Mouse (Mus musculus) embryonic fibroblast, embryonic 13.5 days (primary cell): ENCODE results near the gene Pigl. TPM values are rescaled to one million over a fixed set of nuclear protein-coding genes. Genes with fewer than 3 reads are reported as not detected.
A peak's percentile ranks its signal among the peaks of the same experiment; 100 is the strongest.

Experiments
- H3K27ac ChIP-seq: 2 replicates; pipeline ENCODE4 v1.5.1; 2012; ENCODE audit warnings: low read length, control low read depth, inconsistent platforms; ENCODE audit not compliant: insufficient read depth
- H3K4me1 ChIP-seq: 2 replicates; pipeline ENCODE4 v1.6.1; 2011; ENCODE audit warnings: low read length; ENCODE audit not compliant: control insufficient read depth, insufficient read depth
- H3K4me3 ChIP-seq: 2 replicates; pipeline ENCODE4 v1.5.1; 2011; ENCODE audit warnings: mild to moderate bottlenecking, control low read depth, low read length; ENCODE audit not compliant: insufficient read depth
- CTCF ChIP-seq: IDR thresholded peaks from 2 replicates; pipeline ENCODE4 v1.5.1; 2011; ENCODE audit warnings: mild to moderate bottlenecking, control low read depth, low read length, moderate library complexity, borderline replicate concordance; ENCODE audit not compliant: insufficient read depth
- POLR2A ChIP-seq: IDR thresholded peaks from 2 replicates; pipeline ENCODE4 v1.6.1; 2011; ENCODE audit warnings: low read depth, mild to moderate bottlenecking, control low read depth, low read length, moderate library complexity
- polyA plus RNA-seq: library from polyadenylated mRNA; stranded (reverse); fragments of >200 nt; gene quantifications from 2 replicates; pipeline ENCODE4 v1.2.4, GENCODE M21; 2011; ENCODE audit warnings: low read depth; ENCODE audit not compliant: missing spikeins, insufficient read length

Gene Pigl
- polyA plus RNA-seq = 4.5 and 6.7 TPM in 2 replicates

DNA sequence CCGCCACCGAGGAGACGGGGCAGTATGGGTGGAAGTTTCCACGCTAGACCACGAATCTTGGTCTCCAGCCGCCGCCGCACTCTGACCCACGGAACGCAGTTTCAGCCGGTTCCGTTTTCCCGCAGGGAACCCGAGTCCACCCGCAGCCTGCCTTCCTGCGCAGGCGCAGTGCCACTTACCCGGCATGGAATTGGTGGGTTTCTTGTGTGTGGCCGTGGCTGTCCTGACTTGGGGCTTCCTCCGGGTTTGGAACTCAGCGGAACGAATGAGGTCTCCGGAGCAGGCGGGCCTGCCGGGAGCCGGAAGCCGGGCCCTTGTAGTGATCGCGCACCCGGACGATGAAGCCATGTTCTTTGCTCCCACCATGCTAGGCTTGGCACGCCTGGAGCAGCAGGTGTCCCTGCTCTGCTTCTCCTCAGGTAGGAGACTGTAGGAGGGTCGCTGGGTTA lies at the start of gene Pigl, which contains the start of gene Ncor1:
Gene Pigl, plus strand, starts transcription at position 185 of the 449 bp plus-strand sequence.
Gene Ncor1, minus strand, starts transcription at position 266 of the 449 bp plus-strand sequence.
- Histone ChIP-seq H3K4me1 (peaks cover 4% of the 10 kb centered on the region; the same call in 1 of the 2 replicates), H3K4me3 (peak within 1 kb of the TSS; percentile 73), H3K27ac (peak within 1 kb of the TSS; percentile 81)
- TF ChIP-seq POLR2A (no peak; the same call in 1 of the 2 replicates), CTCF (no peak)

DNA sequence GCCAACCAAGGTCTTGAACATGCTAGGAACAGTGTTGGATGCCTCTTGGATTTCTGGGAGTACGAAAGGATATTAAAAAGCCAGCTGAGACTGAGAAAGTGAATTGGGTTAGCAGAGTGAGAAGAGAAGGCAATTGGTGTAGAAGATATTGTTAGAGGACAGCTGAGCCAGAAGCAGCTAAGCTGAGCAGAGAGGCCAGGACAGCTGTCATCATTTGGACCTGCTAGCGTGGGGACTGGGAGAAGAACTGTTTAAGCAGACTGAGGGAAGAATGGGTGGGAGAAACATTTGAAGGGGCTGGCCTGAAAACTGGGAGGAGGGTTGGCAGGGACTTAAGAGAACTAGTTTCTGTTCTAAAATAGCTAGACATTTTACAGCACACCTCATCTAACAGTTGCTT lies 49.4 kb upstream of the Pigl start:
- Histone ChIP-seq H3K4me1 (no peaks in the 10 kb centered on the region), H3K4me3 (no peak overlapping the region), H3K27ac (no peak overlapping the region)
- TF ChIP-seq POLR2A (no peak), CTCF (no peak)

DNA sequence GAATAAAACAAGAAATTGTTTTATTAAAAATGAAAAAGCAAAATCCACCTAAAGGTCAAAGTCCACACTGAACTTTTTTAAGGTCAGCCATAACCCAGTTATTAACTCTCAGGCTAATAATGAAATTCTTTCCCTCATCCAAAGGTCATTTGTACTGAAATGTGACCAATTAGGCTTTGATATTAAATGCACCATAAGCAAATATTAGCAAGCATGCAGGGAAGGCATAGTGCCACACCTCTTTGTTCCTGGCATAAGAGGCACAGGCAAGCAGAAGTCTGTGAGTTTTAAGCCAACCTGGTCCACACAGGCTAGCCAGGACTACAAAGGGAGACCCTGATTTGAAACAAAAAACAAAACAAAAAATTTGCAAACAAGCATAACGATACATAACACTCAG lies 48.6 kb upstream of the Pigl start:
- no peaks in the 10 kb centered on the region for H3K4me1 ChIP-seq
- TF ChIP-seq POLR2A (no peak), CTCF (no peak)
- no peak overlapping the region for H3K27ac ChIP-seq
- H3K4me3 ChIP-seq = no peak overlapping the region

DNA sequence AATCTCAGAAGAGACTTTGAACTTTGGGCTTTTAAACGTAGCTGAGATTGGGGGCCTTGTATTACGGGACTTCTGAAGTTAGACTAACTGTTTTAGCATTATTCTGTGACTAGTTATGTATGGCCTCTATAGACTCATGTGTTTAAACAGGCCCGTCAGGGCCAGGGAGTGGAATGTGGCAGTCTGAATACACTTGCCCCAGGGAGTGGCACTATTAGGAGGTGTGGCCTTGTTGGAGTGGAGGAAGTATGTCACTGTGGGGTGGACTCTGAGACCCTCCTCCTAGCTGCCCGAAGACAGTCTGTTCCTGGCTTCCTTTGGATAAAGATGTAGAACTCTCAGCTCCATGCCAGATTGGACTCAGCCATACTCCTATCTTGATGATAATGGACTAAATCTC lies 43.2 kb upstream of the Pigl start:
- H3K27ac ChIP-seq = no peak overlapping the region
- H3K4me3 ChIP-seq = no peak overlapping the region
- no peaks in the 10 kb centered on the region for H3K4me1 ChIP-seq
- TF ChIP-seq CTCF = no peak
- no peak for TF ChIP-seq POLR2A

DNA sequence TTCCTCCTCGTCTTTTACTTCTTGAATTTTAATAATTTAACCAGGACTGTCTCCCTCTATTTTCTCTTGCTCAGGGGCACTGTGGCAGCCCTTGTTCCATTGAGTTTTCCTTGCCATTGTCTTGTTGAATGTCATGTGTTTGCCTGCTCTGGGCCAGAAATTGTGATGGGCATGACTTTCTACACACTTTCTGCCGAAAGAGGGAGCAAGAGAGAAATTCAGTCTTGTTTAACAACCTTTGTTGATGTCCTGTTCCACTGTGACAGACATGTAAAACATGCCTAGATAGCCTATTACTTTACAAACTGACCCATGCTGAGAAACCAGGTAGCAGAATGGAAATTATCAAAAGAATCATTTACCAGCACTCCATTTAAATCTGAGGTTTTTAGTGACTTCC lies 33.7 kb upstream of the Pigl start:
- Histone ChIP-seq H3K4me3 (no peak overlapping the region), H3K4me1 (no peaks in the 10 kb centered on the region), H3K27ac (no peak overlapping the region)
- TF ChIP-seq CTCF (no peak), POLR2A (no peak)

DNA sequence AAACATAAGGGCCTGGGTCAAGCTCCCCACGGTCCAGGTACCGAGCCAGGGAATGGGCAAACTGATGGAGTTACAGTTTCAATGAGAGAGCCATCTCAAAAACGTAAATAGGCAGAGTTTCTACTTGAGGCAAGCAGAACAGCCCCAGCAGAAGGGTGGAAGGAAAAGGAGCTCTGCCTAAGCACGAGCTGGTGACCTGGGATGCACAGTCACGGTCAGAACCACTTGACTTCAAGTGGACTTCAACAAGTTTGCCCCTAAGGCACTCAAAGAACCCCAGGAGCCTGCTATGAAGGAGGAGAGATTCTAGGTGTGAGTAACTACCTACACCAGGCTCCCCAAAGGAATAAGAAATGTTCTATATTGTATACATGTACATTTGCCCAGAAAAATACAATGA lies 32.0 kb upstream of the Pigl start:
- Histone ChIP-seq H3K4me1 (no peaks in the 10 kb centered on the region), H3K27ac (no peak overlapping the region), H3K4me3 (no peak overlapping the region)
- no peak for TF ChIP-seq CTCF
- no peak for TF ChIP-seq POLR2A

DNA sequence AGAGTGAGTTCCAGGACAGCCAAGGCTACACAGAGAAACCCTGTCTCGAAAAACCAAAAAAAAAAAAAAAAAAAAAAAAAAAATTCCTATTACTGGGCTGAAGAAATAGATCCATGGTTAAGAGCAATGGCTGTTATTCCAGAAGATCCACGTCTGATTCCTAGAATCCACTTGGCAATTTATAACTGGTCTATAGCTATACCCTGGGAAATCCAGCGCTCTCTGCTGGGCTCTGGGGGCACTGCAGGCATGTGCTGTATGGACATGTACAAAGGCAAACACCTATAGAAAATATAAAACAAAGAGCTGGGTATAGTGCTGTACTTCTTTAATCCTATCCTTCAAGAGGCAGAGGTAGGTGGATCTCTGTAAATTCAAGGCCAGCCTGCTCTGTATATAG lies 31.2 kb upstream of the Pigl start:
- Histone ChIP-seq H3K4me3 (no peak overlapping the region), H3K4me1 (no peaks in the 10 kb centered on the region), H3K27ac (no peak overlapping the region)
- TF ChIP-seq CTCF (no peak), POLR2A (no peak)

DNA sequence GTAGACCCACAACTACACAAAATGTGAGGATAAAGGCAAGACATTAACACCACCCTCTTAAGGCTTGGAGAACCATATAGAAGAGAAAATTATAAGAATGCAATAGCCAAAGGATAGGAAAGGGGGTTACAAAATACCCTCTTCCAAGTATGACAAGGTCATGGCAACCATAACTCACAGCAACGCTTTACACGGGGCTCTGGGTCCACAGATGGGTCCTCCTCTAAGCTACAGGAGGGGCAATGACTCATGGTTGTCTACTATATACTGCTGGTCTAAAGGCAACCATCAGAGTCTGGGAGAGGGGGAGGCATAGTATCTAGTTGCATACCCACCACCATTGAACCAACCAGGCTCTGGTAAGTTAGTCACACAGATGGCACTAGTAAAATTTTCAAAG lies 26.0 kb upstream of the Pigl start:
- TF ChIP-seq POLR2A (no peak), CTCF (no peak)
- no peak overlapping the region for H3K4me3 ChIP-seq
- no peak overlapping the region for H3K27ac ChIP-seq
- H3K4me1 ChIP-seq = no peaks in the 10 kb centered on the region

DNA sequence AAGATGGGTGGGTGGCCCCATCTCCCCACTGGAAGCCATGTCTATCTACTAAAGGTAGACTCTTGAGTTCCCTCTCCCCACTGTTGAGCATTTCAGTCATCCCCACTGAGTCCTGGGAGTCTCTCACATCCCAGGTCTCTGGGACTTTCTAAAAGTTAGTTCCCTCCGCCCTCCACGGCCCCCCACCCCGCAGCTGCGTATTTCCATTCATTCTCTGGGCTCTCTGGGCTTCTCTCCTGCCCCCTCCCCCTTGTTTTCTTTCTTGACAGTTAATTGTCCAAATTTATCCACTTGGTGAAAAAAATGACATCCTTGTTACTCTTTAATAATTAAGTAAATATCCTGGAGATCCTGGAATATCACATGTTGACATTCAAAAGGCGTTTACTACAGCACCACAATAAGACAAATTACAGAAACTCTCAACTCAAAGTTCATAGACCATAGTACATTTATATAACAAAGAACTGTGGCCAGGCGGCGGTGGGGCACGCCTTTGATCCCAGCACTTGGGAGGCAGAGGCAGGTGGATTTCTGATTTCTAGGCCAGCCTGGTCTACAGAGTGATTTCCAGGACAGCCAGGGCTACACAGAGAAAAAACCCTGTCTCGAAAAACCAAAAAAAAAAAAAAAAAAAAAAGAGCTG lies 17.5 kb upstream of the Pigl start:
- no peaks in the 10 kb centered on the region for H3K4me1 ChIP-seq
- TF ChIP-seq POLR2A (no peak), CTCF (no peak)
- no peak overlapping the region for H3K27ac ChIP-seq
- H3K4me3 ChIP-seq = no peak overlapping the region

DNA sequence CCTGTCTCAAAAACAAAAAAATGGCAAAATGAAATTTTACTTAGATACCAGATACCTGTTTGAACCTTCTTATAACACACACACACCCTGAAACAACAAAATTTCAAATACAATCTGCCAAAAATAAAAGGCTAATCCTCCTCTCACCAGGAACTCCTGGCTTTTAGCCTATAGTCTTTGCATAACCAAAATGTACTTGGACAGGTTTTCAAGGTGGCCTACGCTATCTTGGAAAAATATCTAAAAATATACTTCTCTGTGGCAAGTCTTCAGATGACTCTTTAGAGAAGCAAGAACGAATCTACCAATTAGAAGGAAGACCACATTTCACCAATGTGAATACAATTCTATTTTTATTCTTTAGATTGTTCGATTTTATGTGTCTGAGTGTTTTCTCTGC lies 12.5 kb upstream of the Pigl start:
- Histone ChIP-seq H3K4me1 (no peaks in the 10 kb centered on the region), H3K4me3 (no peak overlapping the region), H3K27ac (no peak overlapping the region)
- no peak for TF ChIP-seq POLR2A
- TF ChIP-seq CTCF = no peak
